Mouse (Mus musculus): ENCODE data around the gene Hmga1b.
A peak's percentile ranks its signal among the peaks of the same experiment; 100 is the strongest.
"Not testable (repeated sequence)": the region's sequence is repeated elsewhere in the genome, so short reads cannot be mapped to it uniquely, and the experiment has no call there.

The Hmga1b gene

DNA sequence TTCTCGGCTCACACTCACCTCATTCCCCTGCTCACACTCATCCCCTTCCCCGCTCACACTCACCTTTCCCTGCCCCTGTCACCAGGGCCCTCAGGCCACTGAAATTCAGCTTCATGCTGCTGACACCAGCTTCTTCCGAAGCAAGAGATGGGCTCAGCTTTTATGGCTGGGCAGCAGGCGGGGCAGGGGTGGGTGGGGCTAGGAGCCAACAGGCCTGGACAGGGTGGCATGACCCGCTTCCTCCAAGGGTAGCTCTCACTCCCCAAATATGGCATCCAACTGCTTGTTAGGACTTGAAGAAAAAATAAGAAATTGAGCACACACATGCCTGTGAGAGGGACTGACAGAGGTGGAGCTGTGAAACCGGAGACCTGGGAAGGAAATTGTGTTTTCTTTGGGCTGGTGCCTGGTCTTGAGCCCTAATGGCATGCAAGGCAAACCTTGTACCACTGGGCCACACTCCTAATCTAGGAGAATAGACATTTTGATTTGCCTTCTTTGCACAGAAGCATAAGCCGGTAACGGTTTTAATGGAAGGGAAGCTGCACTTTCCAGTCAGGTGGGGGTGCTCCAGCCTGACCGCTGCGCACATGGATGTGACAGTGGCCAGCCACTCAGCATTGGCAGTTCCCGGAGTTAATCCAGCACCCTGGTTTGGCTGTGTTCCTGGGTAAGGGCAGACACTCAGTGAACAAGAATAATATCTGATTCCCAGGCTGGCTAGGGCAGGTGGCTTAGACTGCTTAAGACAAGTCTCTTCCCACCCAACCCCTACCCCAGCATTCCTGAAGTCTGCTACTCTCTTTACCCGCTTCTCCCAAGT, 30.5 kb upstream of the Hmga1b start, which contains the start of gene Cbr2:
TSS of gene Cbr2 (minus strand) at position 257 of the 823 bp plus-strand sequence.
- DNase-seq = no peak

DNA sequence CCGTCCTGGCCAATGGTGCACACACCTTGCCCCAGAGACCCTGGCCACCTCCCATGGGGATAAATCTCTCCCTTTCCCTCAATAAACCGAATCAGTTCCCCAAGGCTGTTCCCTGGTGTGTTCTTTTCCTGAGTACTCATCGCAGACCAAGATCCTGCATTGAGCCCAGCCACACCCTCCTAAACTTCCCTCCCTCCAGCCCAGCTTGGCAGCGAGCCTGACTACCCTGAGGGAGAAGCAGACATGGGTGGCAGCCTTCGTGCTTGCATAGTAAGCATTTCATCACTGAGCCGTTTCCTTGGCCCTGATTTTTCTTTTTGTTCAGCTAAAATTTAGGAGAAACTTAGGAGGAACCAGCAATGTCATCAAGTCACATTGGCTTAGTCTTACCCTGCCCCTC, 29.1 kb upstream of the Hmga1b start:
- DNase-seq = no peak

DNA sequence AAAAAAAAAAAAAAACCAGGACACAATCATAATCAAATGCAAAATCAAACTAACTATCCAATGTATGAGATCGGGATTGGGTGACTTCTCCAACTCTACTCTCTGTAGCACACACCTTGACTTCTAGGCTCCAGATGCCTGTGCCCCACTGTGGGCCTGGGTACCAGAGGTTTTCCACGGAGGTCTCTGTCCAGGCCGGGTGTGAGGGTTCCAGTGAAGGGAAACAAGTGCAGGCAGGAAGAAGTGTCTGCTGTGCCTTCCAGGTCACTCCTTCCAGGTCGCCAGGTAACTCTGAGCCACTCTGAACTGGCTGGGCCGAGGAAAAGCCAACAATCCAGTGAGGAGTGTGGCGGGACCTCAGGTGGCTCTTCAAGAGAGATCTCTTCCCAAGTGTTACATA, 26.2 kb upstream of the Hmga1b start:
- DNase-seq = no peak

DNA sequence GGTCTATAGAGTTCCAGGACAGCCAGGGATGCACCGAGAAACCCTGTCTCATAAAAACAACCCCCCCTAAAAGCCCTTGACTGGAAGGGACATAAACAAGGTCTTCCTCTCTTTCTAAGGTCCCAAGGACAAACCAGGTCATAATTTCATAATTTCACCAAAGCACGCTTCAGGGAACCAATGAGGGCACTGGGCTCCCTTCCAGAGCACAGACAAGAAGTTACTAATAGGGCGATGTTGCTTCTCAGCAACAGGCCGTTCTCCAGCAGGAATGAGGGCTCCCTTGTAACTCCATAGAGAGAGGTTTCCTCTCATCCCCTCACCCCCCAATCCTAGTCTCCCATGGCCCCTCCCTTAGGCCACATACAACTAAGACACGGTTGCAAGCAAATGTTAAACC, 21.6 kb upstream of the Hmga1b start:
- no peak for DNase-seq

DNA sequence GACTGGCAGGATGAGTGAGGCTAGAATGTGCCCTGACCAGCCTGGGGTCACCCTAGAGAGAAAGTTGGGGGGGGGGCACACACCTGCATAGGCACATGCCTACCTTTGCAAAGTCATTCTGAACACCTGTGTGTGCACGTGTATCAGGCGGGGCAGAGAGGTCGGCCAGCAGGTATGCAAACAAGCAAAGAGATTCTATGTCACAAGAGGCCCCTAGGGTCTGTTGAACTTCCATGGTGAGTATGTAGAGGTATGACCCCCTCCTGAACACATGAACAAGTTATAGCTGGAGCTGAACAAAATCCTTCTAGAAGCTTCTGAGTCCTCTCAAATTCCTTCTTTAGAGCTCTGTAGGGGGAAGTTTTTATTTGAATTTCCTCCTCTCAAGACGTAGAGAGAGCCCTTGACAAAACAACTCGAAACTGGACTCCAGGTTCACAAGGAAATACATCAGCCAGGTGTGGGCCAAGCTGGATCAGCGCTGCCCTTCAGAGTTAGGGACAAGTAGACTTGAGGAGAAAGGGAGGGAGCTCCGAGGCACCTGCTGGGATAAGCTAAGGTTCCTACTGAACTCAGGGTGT, 18.4 kb upstream of the Hmga1b start:
- DNase-seq = no peak

DNA sequence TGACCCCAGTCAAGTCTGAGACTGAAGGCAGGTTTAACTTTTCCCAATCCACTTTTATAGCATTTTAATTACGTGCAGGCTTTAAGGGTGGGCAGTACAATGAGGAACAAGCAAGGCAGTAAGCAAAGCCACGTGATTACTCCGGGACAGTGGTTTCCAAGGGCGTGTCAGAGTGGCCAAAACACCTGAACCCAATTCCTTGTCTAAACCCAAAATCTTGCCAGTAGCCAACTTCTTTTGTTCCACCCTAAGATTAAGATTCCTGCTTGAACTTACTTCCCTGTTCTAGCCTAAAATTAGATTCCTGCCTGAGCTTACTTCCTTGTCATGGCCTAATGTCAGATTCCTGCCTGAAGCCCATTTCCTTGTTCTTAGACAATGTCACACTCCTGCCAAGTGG, 14.6 kb upstream of the Hmga1b start:
- no peak for DNase-seq

DNA sequence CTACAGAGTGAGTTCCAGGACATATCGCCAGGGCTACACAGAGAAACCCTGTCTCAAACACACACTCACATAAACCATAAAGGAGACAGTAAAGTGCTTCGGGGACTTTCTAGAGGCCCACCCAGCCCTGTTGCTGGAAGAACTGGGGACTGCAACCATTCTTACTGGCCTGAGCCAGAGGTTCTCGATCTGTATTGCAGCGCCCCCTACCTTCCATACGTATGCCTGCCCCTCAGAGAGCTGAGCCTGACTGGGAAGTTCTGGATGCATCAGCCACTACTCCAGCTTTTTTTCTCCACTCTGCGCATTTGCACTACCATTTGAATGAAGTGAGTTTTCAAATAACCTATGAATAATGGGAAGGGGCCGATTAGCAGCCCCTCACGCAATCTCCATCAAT, 13.2 kb upstream of the Hmga1b start:
- no peak for DNase-seq

DNA sequence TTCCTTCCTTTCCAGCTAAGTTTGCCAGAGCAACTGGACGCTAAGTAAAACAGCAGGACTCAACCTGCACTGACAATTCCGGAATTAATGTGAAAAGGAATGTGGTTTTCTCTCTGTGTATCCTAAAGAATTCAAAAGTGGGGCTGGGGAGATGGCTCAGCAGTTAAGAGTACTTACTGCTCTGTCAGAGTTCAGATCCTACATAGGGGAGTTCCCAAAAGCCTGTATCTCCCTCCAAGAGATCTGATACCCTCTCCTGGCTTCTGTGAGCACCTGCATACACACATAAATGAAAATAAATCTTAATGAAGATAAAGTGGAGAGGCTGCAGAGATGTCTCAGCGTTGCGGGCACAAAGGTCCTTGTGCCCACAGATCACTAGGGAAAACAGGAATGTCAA, 11.0 kb upstream of the Hmga1b start:
- DNase-seq = no peak

DNA sequence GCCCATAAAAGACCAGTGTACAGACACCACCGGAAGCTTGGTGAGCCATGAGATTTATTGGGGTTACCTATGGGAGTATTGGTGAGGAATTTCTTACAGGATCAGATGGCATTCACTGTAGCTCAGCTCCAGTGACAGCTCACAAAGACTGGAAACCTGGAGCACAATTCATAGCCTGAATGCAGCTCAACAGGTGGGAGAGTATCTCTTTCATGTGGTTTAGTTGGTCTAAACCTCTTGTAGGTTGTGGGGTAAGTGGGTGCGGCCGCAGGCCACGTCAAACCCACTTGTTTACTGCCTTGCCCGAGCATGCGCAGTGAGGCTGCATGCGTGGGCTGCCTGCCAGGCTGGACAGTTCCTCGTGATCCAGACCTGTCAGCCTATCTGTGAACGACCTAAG, 2.4 kb upstream of the Hmga1b start:
- no peak for DNase-seq

DNA sequence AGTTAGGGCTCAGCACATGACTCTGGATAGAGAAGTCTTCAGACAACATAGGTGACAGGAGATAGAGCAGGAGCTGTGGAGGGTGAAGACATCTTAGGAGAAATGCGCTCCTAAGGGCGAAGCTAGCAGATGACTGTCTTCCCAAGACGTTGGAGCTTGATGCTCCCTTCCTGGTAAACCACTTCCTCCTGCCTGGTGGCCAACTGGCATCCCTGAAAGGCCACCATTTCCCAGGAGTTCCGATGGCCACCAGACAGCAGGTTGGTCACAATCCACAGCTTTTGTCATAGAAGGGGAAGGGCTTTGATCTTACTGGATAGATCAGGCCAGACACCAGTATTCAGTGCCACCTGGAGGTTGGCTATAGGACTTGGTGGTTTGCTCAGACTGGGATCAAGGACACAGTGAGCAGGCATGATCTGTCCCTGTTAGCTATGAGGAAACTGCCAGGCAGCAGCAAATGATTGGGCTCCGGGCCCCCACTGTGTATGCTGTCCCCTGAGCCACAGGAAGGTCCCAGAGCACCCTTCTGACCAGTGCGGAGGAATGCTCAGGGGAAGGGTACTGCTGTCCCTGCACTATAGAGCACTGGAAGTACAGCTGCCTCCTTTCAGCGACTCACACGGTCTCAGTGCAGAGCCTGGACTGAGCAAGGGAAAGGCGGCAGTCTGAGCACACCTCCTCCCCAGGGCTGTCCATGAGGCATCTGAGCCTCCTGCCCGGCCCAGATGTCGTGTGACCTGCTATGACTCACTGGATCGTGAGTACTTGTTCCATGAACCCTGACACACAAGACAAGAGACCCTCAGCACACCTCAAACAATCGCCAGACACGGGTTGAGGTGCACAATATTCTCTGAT, 553 bp upstream of the Hmga1b start:
- DNase-seq = no peak

DNA sequence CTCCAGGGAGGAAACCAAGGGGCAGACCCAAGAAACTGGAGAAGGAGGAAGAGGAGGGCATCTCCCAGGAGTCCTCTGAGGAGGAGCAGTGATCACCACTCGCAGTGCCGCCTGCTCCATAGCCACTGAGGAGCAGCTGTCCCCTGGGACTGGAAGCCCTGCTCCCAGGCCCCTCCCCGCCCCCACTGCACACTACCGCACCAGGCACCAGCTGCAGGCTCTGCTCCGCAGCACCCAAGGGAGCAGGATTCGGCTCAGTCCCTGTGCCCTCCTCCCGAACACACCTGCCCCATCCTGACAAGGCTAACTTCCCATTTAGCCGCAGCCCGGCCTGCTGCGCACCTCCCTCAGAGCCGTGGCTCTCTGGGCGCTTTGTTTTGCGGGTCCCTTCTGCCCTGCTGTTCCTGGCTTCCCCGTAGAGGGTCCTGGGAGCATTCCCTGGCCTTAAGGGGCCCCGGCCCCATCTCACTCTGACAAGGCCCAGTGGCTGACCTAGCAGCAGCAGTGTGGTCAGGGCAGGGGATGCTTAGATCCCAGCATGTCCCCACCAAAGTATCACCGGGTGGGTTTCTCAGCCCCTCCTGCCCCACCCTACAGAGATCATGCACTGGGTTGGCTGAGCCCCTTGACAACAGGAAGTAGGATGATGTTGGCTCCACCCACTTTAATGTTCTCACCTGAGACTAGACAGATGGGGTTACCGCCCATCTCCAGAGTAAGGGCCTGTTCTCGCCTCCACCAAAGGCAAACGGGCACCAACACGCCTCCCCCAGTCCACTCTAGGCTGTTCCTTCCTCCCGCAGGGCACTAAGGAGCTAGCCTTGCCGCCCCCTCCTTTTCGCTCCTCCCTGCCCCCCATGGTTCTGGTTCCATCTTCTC, 766 bp downstream of the Hmga1b start:
- not testable (repeated sequence) for DNase-seq

DNA sequence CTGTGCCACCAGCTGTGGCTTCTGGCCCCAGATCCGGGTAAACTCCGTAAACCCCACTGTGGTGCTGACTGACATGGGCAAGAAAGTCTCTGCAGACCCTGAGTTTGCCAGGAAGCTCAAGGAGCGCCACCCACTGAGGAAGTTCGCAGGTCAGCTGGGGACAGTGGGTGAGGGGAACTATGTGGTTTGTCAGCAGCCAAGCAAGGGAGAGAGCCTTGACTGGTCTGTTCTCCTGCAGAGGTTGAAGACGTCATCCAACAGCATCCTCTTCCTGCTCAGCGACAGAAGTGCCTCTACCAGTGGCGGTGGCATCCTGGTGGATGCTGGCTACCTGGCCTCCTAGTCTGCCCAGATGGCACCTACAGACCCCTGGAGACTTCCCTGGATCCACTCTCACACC, 4.4 kb downstream of the Hmga1b start:
- not testable (repeated sequence) for DNase-seq

DNA sequence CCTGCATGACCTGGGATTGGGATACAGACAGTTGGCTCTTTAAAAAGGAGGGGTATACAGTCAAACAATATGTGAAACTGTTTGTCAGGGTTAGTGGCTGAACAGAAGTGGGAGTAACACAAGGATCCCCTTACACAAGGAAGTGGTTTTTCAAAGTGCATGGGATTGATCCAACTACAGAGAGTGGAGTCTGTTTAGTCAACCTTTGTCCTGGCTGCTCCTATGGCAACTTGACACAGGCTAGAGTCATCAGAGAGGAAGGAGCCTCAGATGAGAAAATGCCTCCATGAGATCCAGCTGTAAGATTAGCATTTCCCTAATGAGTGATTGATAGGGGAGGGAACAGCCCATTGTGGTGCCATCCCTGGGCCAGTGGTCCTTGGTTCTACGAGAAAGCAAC, 5.6 kb downstream of the Hmga1b start:
- DNase-seq = no peak

DNA sequence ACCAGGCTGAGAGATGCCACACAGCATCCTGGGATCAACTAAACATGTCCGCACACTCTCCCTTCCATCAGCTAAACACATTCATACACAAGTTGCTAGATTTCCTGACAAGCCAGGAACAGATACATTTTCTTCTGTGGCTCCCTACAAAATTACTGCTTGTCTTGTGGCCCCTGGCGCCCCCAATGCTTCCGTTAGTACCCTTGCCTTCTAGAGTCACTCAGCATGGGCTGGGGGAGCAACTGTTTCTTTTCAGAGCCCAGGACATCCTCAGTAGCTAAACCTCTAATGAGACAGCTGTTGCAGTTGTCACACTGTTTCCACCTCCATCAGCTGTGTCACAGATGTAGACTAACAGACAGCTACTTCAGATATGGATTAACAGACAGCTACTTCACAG, 10.2 kb downstream of the Hmga1b start:
- no peak for DNase-seq

DNA sequence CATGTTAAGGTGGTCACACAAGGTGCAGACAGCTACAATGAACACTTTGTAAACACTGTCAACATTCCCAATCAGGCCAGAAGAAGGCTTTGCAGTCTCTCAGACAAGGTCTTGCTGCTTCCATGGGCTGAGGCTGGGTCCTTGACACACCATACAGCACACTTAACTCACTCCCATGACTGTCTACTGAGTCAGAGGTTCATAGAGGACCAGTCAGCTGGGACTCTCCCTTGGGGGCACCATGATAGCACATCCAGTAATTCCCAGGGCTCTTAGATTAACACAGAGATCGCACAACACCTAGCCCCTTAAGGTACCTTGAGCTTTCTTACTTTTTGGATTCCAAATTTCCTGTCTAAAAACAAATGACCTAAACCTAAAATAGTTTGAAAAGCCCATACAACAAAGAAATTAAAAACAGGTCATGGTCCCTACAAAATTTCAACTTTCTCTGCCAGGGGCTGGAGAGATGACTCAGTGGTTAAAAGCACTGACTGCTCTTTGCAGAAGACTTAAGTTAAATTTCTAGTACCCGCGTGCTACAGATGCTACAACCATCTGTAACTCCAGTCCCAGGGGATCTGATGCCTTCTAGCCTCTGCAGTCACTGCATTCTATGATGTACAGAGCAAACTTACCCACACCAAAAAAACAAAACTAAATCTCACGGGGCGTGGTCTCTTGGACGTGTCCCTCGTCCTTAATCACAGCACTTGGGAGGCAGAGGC, 11.0 kb downstream of the Hmga1b start:
- no peak for DNase-seq

DNA sequence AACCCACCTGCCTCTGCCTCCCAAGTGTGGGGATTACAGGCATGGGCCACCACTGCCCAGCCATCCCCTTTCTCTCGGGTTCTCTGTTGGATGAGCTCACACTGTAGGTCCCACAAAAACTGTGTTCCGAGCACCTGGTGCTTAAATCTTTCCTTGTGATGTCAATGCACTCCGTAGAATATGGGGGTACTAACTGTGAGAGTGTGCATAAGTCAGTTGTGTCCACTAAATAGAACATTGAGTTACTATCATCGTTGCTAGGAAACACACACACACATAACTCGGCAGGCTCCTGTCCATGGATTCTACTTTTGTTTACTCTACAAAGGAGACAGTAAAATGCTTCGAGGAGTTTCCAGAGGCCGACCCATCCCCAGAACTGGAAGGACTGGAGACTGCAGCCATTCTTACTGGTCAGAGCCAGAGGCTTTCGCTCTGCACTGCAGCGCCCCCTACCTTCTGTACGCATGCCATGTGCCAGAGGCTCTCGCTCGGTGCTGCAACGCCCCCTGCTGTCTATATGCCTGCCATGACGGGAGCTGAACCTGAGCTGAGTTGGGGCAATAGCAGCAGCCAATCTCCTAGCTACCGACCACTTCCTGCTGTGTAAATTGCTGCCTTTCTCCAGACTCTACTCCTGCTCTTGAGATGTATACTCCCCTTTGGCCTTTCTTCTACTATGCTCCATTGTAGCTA, 13.3 kb downstream of the Hmga1b start:
- DNase-seq = peak; percentile 97

DNA sequence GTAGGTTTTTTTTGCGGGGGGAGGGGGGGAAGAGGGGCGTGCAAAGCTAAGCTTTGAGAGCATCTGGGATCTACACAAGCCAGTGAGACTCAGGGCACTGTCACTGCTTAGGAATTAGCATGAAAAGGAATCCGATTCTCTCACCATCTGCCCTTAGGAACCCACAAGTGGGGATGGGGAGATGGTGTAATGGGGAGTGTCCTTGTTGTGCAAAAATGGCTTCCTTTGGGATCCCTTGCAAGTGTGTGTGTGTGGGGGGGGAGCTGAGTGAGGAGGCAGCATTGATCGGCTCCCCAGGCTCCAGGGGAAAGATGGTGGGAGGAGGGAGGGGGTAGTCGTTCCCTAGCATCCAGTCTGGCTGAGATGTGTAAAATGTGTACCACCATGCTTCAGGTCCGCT, 14.5 kb downstream of the Hmga1b start:
- no peak for DNase-seq

DNA sequence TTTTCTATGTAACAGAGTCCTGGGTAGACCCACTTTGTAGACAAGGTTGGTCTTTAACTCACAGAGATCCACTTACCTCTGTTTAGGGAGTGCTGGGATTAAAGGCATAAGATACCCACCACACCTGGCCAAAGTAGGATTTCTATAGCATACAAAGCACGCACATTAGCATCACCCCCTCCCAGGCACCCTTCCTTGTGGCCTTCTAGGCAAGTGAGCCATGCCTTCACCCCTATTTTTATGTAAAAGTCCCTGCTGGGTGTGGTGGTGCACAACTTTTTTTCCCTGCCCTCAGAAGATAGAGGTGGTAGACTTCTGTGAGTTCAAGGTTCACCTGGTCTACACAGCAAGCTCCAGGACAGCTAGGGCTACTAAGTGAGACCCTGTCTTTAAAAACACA, 17.3 kb downstream of the Hmga1b start:
- no peak for DNase-seq

DNA sequence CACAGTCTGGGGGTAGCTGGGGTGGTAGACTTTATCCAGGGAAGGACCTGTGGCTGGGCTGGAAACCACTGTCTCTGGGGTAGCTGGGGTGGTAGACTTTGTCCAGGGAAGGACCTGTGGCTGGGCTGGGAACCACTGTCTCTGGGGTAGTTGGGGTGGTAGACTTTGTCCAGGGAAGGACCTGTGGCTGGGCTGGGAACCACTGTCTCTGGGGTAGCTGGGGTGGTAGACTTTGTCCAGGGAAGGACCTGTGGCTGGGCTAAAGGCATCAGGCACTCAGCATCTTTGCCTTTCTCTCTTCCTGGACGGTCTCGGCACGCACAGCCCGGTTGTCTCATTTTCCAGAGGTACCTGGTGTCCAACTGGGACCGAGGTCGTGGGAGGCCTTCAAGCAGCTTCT, 18.8 kb downstream of the Hmga1b start:
- not testable (repeated sequence) for DNase-seq

DNA sequence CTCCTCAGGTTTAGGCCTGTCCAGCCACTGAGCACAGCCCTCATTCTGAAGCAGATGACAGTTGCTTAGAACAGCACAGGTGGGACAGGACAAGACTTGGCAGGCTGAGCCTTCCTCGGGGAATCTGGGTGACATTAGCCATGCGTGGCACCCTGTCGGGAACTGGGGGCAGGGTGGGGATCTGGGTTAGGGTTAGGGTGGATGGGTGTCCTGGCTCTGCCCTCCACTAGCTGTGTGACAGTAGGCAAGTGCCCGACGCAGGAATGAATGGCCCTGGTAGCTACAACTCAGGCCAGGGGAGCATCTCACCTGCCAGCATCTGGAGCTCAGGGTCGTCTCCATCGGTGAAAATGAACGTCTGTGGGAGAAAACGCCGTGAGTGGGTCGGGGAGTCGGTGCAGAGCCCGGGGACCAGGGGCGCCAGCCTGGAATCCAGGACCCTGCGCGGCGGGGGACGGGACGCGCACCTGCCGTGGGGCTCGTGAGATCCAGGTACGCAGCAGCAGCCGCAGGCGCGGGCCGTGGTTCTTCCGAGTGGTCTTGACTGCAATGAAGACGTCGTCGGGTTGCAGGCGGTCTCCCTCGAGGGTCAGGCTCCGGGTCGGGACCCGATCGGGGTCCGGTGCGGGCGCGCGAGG, 21.0 kb downstream of the Hmga1b start:
- DNase-seq = no peak

All from cerebellum, adult 8-10 months (tissue).